Mouse (Mus musculus) heart, adult 2 months (tissue): ENCODE measurements around the gene Macrod2.

Experiments
- CTCF ChIP-seq: fragments of 200-600 bp; IDR thresholded peaks from 2 replicates; pipeline ENCODE4 v1.8.1; 2022; ENCODE audit warnings: antibody characterized with exemption, mild to moderate bottlenecking, moderate library complexity
- POLR2A ChIP-seq: fragments of 200-500 bp; IDR thresholded peaks from 2 replicates; pipeline ENCODE4 v1.6.1; 2011; ENCODE audit warnings: mild to moderate bottlenecking, low read depth, low read length, control low read depth; ENCODE audit not compliant: insufficient read depth

- TF ChIP-seq POLR2A (no peak), CTCF (no peak)
These were observed 763.1 kb downstream of the Macrod2 start for GRCm38 (mm10) chr2:141158161-141158560.
